Mouse (Mus musculus) erythroblast, adult 5-6 weeks (primary cell): ENCODE data around the gene Chrnb2. TPM values are rescaled to one million over a fixed set of nuclear protein-coding genes. Genes with fewer than 3 reads are reported as not detected.
A peak's percentile ranks its signal among the peaks of the same experiment; 100 is the strongest.
"Not testable (repeated sequence)": the region's sequence is repeated elsewhere in the genome, so short reads cannot be mapped to it uniquely, and the experiment has no call there.

Experiments
- ATAC-seq: replicated peaks from 2 replicates; pipeline ENCODE4 v1.8.0; 2016; ENCODE audit warnings: moderate number of reproducible peaks, mild to moderate bottlenecking, moderate TSS enrichment, inconsistent platforms; ENCODE audit not compliant: poor library complexity, low FRiP score, severe bottlenecking
- total RNA-seq, 2 experiments: library from RNA; stranded (forward) in 1 of 2; stranded (reverse) in 1 of 2; fragments of 150-400 nt in 1 of 2; fragments of 200-764, 138-1000 nt in 1 of 2; gene quantifications; 2 replicates each; pipeline versions ENCODE4 v1.2.3 to v1.2.4; 2015 to 2017; ENCODE audit warnings: low replicate concordance in 2 of 2

Chrnb2 gene
- total RNA-seq (2015; ENCODE audit: low replicate concordance) (not detected in 2 replicates), total RNA-seq (2017; ENCODE audit: low replicate concordance) (0.09 and 0.84 TPM in 2 replicates)

GRCm38 (mm10) chr3:89764119-89764724 lies at the start of gene Chrnb2:
TSS of gene Chrnb2 (minus strand) at chr3:89764632.
- ATAC-seq = peak; percentile 56

GRCm38 (mm10) chr3:89814051-89814450 lies 49.6 kb upstream of the Chrnb2 start:
- ATAC-seq = no peak

GRCm38 (mm10) chr3:89812166-89812565 lies 47.7 kb upstream of the Chrnb2 start:
- ATAC-seq = no peak

- ATAC-seq = no peak
These were observed 46.4 kb upstream of the Chrnb2 start for GRCm38 (mm10) chr3:89810841-89811240.

- peak; percentile 96 for ATAC-seq
These were observed 44.2 kb upstream of the Chrnb2 start for GRCm38 (mm10) chr3:89808638-89809037.

- ATAC-seq = peak; percentile 87
These were observed 43.4 kb upstream of the Chrnb2 start for GRCm38 (mm10) chr3:89807881-89808280.

- ATAC-seq = no peak
These were observed 42.7 kb upstream of the Chrnb2 start for GRCm38 (mm10) chr3:89807171-89807570.

GRCm38 (mm10) chr3:89806751-89807150 lies 42.3 kb upstream of the Chrnb2 start:
- ATAC-seq = no peak

- no peak for ATAC-seq
These were observed 40.7 kb upstream of the Chrnb2 start for GRCm38 (mm10) chr3:89805179-89805578.

GRCm38 (mm10) chr3:89802876-89803275 lies 38.4 kb upstream of the Chrnb2 start:
- no peak for ATAC-seq

- ATAC-seq = no peak
These were observed 37.0 kb upstream of the Chrnb2 start for GRCm38 (mm10) chr3:89801507-89801847.

GRCm38 (mm10) chr3:89800774-89801506 lies 36.5 kb upstream of the Chrnb2 start:
- ATAC-seq = no peak

GRCm38 (mm10) chr3:89800078-89800477 lies 35.6 kb upstream of the Chrnb2 start:
- ATAC-seq = not testable (repeated sequence)

- no peak for ATAC-seq
These were observed 35.0 kb upstream of the Chrnb2 start for GRCm38 (mm10) chr3:89799476-89799875.

GRCm38 (mm10) chr3:89798518-89798917 lies 34.1 kb upstream of the Chrnb2 start:
- no peak for ATAC-seq

- no peak for ATAC-seq
These were observed 31.9 kb upstream of the Chrnb2 start for GRCm38 (mm10) chr3:89796358-89796757.

GRCm38 (mm10) chr3:89795746-89796145 lies 31.3 kb upstream of the Chrnb2 start:
- ATAC-seq = no peak

- no peak for ATAC-seq
These were observed 30.2 kb upstream of the Chrnb2 start for GRCm38 (mm10) chr3:89794616-89795015.

- no peak for ATAC-seq
These were observed 24.4 kb upstream of the Chrnb2 start for GRCm38 (mm10) chr3:89788680-89789352.

- no peak for ATAC-seq
These were observed 21.8 kb upstream of the Chrnb2 start for GRCm38 (mm10) chr3:89786275-89786674.
